Mouse (Mus musculus) liver, embryonic 14.5 days (tissue): ENCODE data around the gene Tmem108. TPM values are rescaled to one million over a fixed set of nuclear protein-coding genes. Genes with fewer than 3 reads are reported as not detected.

Experiments used
- ATAC-seq: fragments of 200-750 bp; cut with Nextera tagmentation; 2 replicates; pipeline ENCODE4 v1.8.0; 2017; ENCODE audit warnings: moderate number of reproducible peaks, mild to moderate bottlenecking, moderate library complexity; ENCODE audit not compliant: insufficient read depth
- DNase-seq, 3 experiments: peaks; one replicate each; pipeline ENCODE4 v3.0.0-alpha.2; 2012 to 2013; ENCODE audit warnings: low read depth in 3 of 3, low spot score in 3 of 3
- H3K27ac ChIP-seq: fragments of 300-500 bp; sonication (generic); 2 replicates; pipeline ENCODE4 v1.5.1; 2014; ENCODE audit warnings: moderate library complexity, mild to moderate bottlenecking, control low read depth, inconsistent platforms
- H3K27me3 ChIP-seq: fragments of 300-500 bp; sonication (generic); 2 replicates; pipeline ENCODE4 v1.6.1; 2014; ENCODE audit warnings: mild to moderate bottlenecking, low read length, moderate library complexity; ENCODE audit not compliant: control insufficient read depth, insufficient read depth
- H3K36me3 ChIP-seq: fragments of 300-500 bp; sonication (generic); replicated peaks from 2 replicates; pipeline ENCODE4 v1.6.1; 2014; ENCODE audit warnings: low read depth; ENCODE audit not compliant: control insufficient read depth, insufficient read depth
- H3K4me1 ChIP-seq, 2 experiments: fragments of 200-500 bp in 1 of 2; fragments of 300-500 bp in 1 of 2; sonication (generic) in 1 of 2; replicated peaks; 2 replicates each; pipeline ENCODE4 v1.6.1; 2012 to 2014; ENCODE audit warnings: antibody characterized with exemption in 1 of 2, inconsistent platforms in 1 of 2, low read length in 1 of 2; ENCODE audit not compliant: control insufficient read depth in 2 of 2, insufficient read depth in 2 of 2
- H3K4me2 ChIP-seq: fragments of 300-500 bp; sonication (generic); 2 replicates; pipeline ENCODE4 v1.6.1; 2014; ENCODE audit warnings: low read depth, mild to moderate bottlenecking, control low read depth, moderate library complexity
- H3K4me3 ChIP-seq, 2 experiments: fragments of 200-500 bp in 1 of 2; fragments of 300-500 bp in 1 of 2; sonication (generic) in 1 of 2; 2 replicates each; pipeline ENCODE4 v1.5.1; 2012 to 2014; ENCODE audit warnings: low read depth in 2 of 2, low read length in 2 of 2, mild to moderate bottlenecking in 2 of 2, control low read depth in 1 of 2, inconsistent platforms in 1 of 2, moderate library complexity in 1 of 2; ENCODE audit not compliant: insufficient read depth in 1 of 2
- H3K9ac ChIP-seq: fragments of 300-500 bp; sonication (generic); replicated peaks from 2 replicates; pipeline ENCODE4 v1.6.1; 2014; ENCODE audit warnings: mild to moderate bottlenecking, control low read depth, moderate library complexity
- H3K9me3 ChIP-seq: fragments of 300-500 bp; sonication (generic); 2 replicates; pipeline ENCODE4 v1.6.1; 2016; ENCODE audit warnings: low read length, mixed read lengths; ENCODE audit not compliant: control insufficient read depth
- CTCF ChIP-seq: IDR thresholded peaks from 2 replicates; pipeline ENCODE4 v1.5.1; 2016; ENCODE audit warnings: antibody characterized with exemption, low read depth, control low read depth
- EP300 ChIP-seq: IDR thresholded peaks from 2 replicates; pipeline ENCODE4 v1.6.1; 2016; ENCODE audit warnings: antibody characterized with exemption, low read depth
- WGBS: fragments of 180-500 bp; shearing (Covaris S2); extraction: QIAGEN DNeasy Blood & Tissue Kit; methylation state at CpG from one replicate; pipeline ENCODE4 v1.1.7; 2014; ENCODE audit not compliant: insufficient replicate concordance; 5-methylcytosine and 5-hydroxymethylcytosine counted together
- polyA plus RNA-seq, 2 experiments: library from polyadenylated mRNA; depleted of rRNA in 1 of 2; stranded (reverse) in 1 of 2; unstranded in 1 of 2; fragments of >200 nt; fragmentation: Nextera tagmentation in 1 of 2; extraction: Ambion mirVana in 1 of 2; gene quantifications; 2 replicates each; pipeline versions ENCODE4 v1.2.1 to v1.2.3; 2012 to 2014

Gene Tmem108
- polyA plus RNA-seq (2012; rRNA removed) (0.51 and 0.60 TPM in 2 replicates), polyA plus RNA-seq (2014; fragmentation: Nextera tagmentation; extraction: Ambion mirVana) (1.0 and 1.2 TPM in 2 replicates)

- Histone ChIP-seq H3K4me1 (no peaks in the 10 kb centered on the region), H3K9me3 (no peaks in the 10 kb centered on the region), H3K27me3 (peaks cover 33% of the 10 kb centered on the region), H3K9ac (no peak within 1 kb of the TSS), H3K36me3 (no peaks in the 10 kb centered on the region), H3K27ac (no peak within 1 kb of the TSS), H3K4me2 (peak within 1 kb of the TSS; percentile 53), H3K4me3 (peak within 1 kb of the TSS; percentile 25 to 43)
- DNase-seq, result peak; percentile 4 to 7 (median 5)
- TF ChIP-seq EP300 (no peak), CTCF (no peak)
- WGBS, result under 1% methylated on average over 45 of the region's 51 CpGs
- peak; percentile 79 for ATAC-seq
Observed at GRCm38 (mm10) chr9:103761647-103762084, at the start of gene Tmem108. Tmem108 (minus strand) TSS chr9:103761837.

- no peaks in the 10 kb centered on the region for H3K27me3 ChIP-seq
- DNase-seq (no peak), ATAC-seq (no peak)
- H3K4me1 ChIP-seq, result no peaks in the 10 kb centered on the region
- no peak overlapping the region for H3K4me3 ChIP-seq
- TF ChIP-seq EP300, result no peak
- TF ChIP-seq CTCF, result no peak
- H3K9me3 ChIP-seq, result no peaks in the 10 kb centered on the region
- H3K36me3 ChIP-seq, result no peaks in the 10 kb centered on the region
- no peak overlapping the region for H3K9ac ChIP-seq
- no peak overlapping the region for H3K4me2 ChIP-seq
- WGBS, result 41% methylated on average over 1 of the region's 1 CpGs
- H3K27ac ChIP-seq, result no peak overlapping the region
Observed at GRCm38 (mm10) chr9:103789029-103789428, 27.4 kb upstream of the Tmem108 start.

DNA sequence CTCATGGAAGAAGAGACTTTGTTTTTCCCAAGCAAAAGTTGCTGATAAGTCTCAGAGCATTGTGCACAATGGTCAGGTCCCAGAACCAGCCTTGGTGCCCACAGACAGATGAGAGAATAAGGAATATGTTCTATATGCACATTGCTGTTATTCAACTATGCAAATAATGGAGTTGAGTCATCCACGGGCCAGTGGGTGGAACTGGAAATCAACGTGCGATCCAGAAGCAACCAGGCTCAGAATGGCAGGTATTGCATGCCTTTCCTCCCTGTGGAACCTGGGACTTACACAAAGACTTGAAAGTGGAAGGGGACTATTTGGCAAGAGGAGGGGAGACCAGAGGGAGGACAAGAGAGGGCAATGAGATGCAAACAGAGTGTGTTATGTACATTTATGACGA is 22.5 kb upstream of the Tmem108 start:
- Histone ChIP-seq H3K9ac (no peak overlapping the region), H3K4me2 (no peak overlapping the region), H3K36me3 (no peaks in the 10 kb centered on the region), H3K27ac (no peak overlapping the region), H3K4me3 (no peak overlapping the region), H3K4me1 (no peaks in the 10 kb centered on the region), H3K27me3 (no peaks in the 10 kb centered on the region), H3K9me3 (no peaks in the 10 kb centered on the region)
- no peak for TF ChIP-seq EP300
- TF ChIP-seq CTCF, result no peak
- DNase-seq (no peak), ATAC-seq (no peak)
- WGBS, result 79% methylated on average over 4 of the region's 4 CpGs

DNA sequence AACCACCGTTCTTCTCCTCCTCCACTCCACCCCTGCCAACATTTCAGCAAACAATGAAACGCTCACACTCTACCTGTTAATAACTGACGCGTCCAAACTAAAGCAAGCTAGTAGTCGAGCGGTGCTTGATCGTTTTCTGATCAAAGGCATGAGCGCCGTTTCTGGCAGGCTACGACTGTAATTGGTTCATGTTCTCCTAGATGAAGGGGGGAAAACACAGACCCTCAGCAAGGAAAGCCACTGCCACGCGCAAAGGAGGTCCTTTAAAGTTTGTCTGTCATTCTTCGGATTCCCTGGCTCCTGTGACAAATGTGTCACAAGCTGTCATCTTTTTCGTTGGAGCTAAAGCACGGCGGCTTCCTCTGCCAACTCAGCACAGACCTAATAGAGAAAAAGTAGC is 21.6 kb upstream of the Tmem108 start:
- H3K9ac ChIP-seq, result no peak overlapping the region
- no peaks in the 10 kb centered on the region for H3K27me3 ChIP-seq
- TF ChIP-seq CTCF (no peak), EP300 (no peak)
- H3K9me3 ChIP-seq, result no peaks in the 10 kb centered on the region
- 74% methylated on average over 16 of the region's 16 CpGs for WGBS
- H3K36me3 ChIP-seq, result no peaks in the 10 kb centered on the region
- no peak for DNase-seq
- H3K4me3 ChIP-seq, result no peak overlapping the region
- no peaks in the 10 kb centered on the region for H3K4me1 ChIP-seq
- no peak overlapping the region for H3K27ac ChIP-seq
- no peak for ATAC-seq
- no peak overlapping the region for H3K4me2 ChIP-seq

- H3K4me1 ChIP-seq, result no peaks in the 10 kb centered on the region
Observed at GRCm38 (mm10) chr9:103782306-103782705, 20.7 kb upstream of the Tmem108 start.

More at GRCm38 (mm10) chr9:103782306-103782705, 20.7 kb upstream of the Tmem108 start:
- TF ChIP-seq CTCF (no peak), EP300 (no peak)
- no peak overlapping the region for H3K27ac ChIP-seq
- H3K4me3 ChIP-seq, result no peak overlapping the region
- no peak overlapping the region for H3K4me2 ChIP-seq
- no peak for DNase-seq
- no peak for ATAC-seq
- WGBS, result 48% methylated on average over 7 of the region's 7 CpGs
- no peaks in the 10 kb centered on the region for H3K27me3 ChIP-seq
- no peaks in the 10 kb centered on the region for H3K36me3 ChIP-seq
- no peak overlapping the region for H3K9ac ChIP-seq
- no peaks in the 10 kb centered on the region for H3K9me3 ChIP-seq
